Mouse (Mus musculus) bone marrow, adult 2 months (tissue): ENCODE data around the gene Tubgcp2. TPM values are rescaled to one million over a fixed set of nuclear protein-coding genes. Genes with fewer than 3 reads are reported as not detected.

Experiments
- H3K27ac ChIP-seq: fragments of 200-500 bp; 2 replicates; pipeline ENCODE4 v1.5.1; 2012; ENCODE audit warnings: low read depth, mild to moderate bottlenecking, control low read depth, inconsistent platforms, low read length; ENCODE audit not compliant: control insufficient read depth, poor library complexity, insufficient read depth
- H3K4me1 ChIP-seq: fragments of 200-500 bp; 2 replicates; pipeline ENCODE4 v1.6.1; 2011; ENCODE audit warnings: low read length; ENCODE audit not compliant: control insufficient read depth, insufficient read depth
- H3K4me3 ChIP-seq: fragments of 200-500 bp; replicated peaks from 2 replicates; pipeline ENCODE3; 2011; ENCODE audit warnings: mild to moderate bottlenecking, low read depth, low read length, control low read depth; ENCODE audit not compliant: control insufficient read depth
- CTCF ChIP-seq: fragments of 200-500 bp; IDR thresholded peaks from 2 replicates; pipeline ENCODE4 v1.5.1; 2011; ENCODE audit warnings: low read length, control low read depth; ENCODE audit not compliant: control insufficient read depth, insufficient read depth
- POLR2A ChIP-seq: fragments of 200-500 bp; IDR thresholded peaks from 2 replicates; pipeline ENCODE4 v1.6.1; 2011; ENCODE audit warnings: low read depth, mild to moderate bottlenecking, control low read depth, low read length, borderline replicate concordance; ENCODE audit not compliant: control insufficient read depth
- WGBS: fragments of 180-500 bp; shearing (Covaris S2); methylation state at CpG from one replicate; pipeline ENCODE4 v1.1.7; 2018; 5-methylcytosine and 5-hydroxymethylcytosine counted together
- polyA plus RNA-seq: library from polyadenylated mRNA; stranded (reverse); fragments of >200 nt; gene quantifications from 2 replicates; pipeline ENCODE4 v1.2.4, GENCODE M21; 2011; ENCODE audit warnings: low replicate concordance; ENCODE audit not compliant: missing spikeins, insufficient read depth, insufficient read length

Gene Tubgcp2
- polyA plus RNA-seq, 1 experiment = 17.5 TPM

DNA sequence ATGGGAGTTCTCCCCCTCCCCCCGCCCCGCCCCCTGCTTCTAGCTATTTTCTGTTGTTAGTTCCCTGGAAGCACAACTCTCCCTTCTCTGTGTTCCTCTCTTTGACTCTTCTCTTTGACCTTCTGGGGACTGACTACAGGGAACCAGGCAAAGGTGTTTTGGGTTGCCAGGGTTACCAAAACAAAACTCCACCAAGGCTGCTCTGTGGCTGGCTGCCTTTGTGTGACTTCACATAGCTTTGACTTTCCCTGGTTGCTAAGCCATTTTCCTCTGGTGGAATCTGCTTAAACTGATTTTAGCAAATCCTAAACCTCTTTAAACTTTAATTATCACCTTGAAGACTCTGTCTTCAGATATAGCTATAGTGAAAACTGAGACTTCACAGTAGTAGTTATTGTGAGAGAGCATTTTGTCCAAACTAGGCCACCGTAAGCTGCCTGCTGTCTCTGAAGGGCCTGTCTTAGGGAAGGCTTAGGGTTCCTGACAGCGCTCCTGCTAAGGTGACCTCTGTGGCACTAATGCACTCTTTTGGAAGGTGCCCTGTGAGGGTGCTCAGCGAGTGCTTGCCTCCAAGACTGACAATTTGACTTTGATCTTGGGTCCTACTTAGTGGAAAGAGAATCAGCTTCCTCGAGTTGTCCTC is 84.4 kb downstream of the Tubgcp2 start:
- 88% methylated on average over 6 of the region's 6 CpGs for WGBS
- no peaks in the 10 kb centered on the region; the same call in none of the 2 replicates for H3K4me1 ChIP-seq
- TF ChIP-seq CTCF = no peak
- no peak for TF ChIP-seq POLR2A
- no peak overlapping the region for H3K4me3 ChIP-seq
- no peak overlapping the region for H3K27ac ChIP-seq

DNA sequence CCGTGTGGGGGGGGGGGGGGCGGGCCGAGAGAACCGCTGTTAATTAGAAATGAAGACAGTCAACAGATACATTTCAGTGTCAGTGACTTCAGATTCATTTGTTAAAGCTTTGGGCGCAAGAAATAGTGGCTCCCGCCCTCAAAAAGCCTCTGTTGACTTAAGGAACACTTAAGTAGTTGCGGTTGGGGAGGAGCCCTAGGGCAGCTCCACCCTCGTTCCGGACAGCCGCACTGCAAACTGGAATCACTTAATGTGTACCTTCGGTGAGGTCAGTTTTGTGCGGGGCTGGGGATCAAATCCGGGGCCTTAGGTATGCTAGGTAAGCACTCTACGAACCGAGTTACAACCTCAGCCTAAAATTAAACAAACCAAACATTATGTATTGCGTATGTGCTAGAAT is 85.4 kb downstream of the Tubgcp2 start:
- H3K27ac ChIP-seq = no peak overlapping the region; the same call in 1 of the 2 replicates
- TF ChIP-seq CTCF (no peak), POLR2A (no peak)
- H3K4me3 ChIP-seq = peak overlapping the region; percentile 54
- 2% methylated on average over 16 of the region's 16 CpGs for WGBS
- no peaks in the 10 kb centered on the region; the same call in 1 of the 2 replicates for H3K4me1 ChIP-seq

DNA sequence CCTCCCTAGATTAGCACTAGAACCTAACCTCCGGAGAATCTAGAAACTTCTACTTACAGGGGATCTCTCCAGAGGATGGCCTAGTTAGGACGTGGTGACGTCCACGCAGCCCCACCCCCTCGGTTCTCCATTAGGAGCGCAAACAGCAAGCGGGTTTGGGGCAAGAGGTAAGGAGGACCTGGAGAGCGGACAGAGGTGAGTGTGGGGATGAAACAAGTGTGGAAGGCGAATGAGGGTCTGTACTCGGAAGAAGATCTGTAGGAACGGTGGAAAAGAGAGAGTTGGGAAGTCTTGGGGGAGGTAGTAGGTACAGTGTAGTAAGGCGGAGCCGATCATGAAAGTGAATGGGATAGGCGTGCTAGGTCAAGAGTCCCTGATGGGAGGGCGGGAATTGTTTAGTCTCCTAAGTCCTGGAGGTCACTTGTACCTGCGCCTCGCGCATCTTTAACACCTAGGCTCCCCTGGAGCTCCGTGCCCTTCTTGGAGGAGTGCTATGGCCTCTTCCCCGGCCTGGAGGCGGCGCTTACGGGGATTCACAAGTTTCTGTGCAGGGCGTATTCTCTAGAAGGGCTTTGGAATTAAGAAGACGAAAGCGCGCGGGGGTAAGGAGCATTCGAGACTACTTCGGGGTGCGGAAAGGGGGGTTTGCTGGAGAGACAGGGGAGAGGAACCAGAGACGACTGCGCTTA is 86.0 kb downstream of the Tubgcp2 start:
- peak overlapping the region; percentile 79 for H3K4me3 ChIP-seq
- WGBS = under 1% methylated on average over 33 of the region's 33 CpGs
- H3K27ac ChIP-seq = peak overlapping the region; percentile 71
- no peaks in the 10 kb centered on the region; the same call in 1 of the 2 replicates for H3K4me1 ChIP-seq
- TF ChIP-seq CTCF (no peak), POLR2A (no peak)

DNA sequence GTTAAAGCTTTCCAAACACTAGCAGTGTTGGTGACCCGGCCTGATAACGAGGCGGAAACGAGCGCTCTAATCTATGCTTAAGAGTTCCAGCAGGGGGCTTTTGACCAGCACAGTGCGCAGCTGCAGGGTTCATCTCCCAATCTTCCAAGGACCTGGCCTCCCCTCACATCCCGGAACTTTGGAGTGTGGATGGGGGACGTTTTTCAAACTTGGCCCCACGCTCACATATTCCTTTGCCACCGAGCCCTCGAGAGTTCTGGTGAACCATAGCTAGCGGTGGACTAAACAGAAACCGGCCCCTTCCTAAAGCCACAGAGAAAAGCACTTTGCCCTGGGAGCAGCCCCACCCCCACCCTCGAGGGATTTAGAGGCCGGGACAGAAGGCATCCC is 86.6 kb downstream of the Tubgcp2 start:
- peak overlapping the region; percentile 79 for H3K4me3 ChIP-seq

DNA sequence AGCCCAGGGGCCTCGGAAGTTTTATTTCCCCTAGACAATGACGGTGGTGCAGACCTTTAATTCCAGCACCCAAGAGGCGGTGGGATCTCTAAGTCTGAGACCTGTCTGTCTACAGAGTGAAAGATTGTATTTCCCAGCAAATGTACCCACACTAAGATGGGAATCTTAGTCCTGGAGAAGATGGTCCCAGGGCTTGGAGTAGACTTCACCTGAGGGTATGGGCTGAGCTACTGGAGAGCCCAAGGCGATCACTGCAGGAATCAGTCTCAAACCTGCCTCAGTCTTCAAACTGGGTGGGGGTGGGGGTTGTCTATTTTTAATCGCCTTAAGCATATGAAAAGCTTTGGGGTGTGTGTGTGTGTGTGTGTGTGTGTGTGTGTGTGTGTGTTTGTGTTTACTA is 90.4 kb downstream of the Tubgcp2 start:
- TF ChIP-seq POLR2A = no peak
- TF ChIP-seq CTCF = no peak
- no peaks in the 10 kb centered on the region; the same call in 1 of the 2 replicates for H3K4me1 ChIP-seq
- H3K4me3 ChIP-seq = no peak overlapping the region
- WGBS = 67% methylated on average over 5 of the region's 5 CpGs
- no peak overlapping the region for H3K27ac ChIP-seq

More for the DNA sequence above, 86.6 kb downstream of the Tubgcp2 start:
- Histone ChIP-seq H3K4me1 (no peaks in the 10 kb centered on the region; the same call in 1 of the 2 replicates), H3K27ac (no peak overlapping the region)
- TF ChIP-seq CTCF = peak; percentile 46; the same call in 1 of the 2 replicates
- no peak for TF ChIP-seq POLR2A
- under 1% methylated on average over 15 of the region's 15 CpGs for WGBS

Other genes starting within 250 kb of the Tubgcp2 start
- not detected in 2 replicates for gene Adgra1, start 202.5 kb downstream of the Tubgcp2 start, polyA plus RNA-seq
- not detected in 2 replicates for gene Kndc1, start 142.0 kb downstream of the Tubgcp2 start, polyA plus RNA-seq
- gene Utf1, start 92.9 kb downstream of the Tubgcp2 start, polyA plus RNA-seq = 13.7 TPM in 1 of 2 replicates, not detected in the other
- gene 6430531B16Rik, start 57.9 kb downstream of the Tubgcp2 start, polyA plus RNA-seq = not detected in 2 replicates
- gene Adam8, start 44.1 kb downstream of the Tubgcp2 start, polyA plus RNA-seq = 17.9 and 55.1 TPM in 2 replicates
- 10.4 and 27.2 TPM in 2 replicates for gene Zfp511, start 278 bp downstream of the Tubgcp2 start, polyA plus RNA-seq
- not detected in 2 replicates for gene Msx3, start 12.4 kb upstream of the Tubgcp2 start, polyA plus RNA-seq
- not detected in 2 replicates for gene Caly, start 45.9 kb upstream of the Tubgcp2 start, polyA plus RNA-seq
- not detected in 2 replicates for gene Prap1, start 56.7 kb upstream of the Tubgcp2 start, polyA plus RNA-seq
- gene Fuom, start 65.8 kb upstream of the Tubgcp2 start, polyA plus RNA-seq = 11.3 and 18.7 TPM in 2 replicates
- 9.4 and 11.6 TPM in 2 replicates for gene Paox, start 79.1 kb upstream of the Tubgcp2 start, polyA plus RNA-seq
- 15.5 and 25.8 TPM in 2 replicates for gene Echs1, start 79.8 kb upstream of the Tubgcp2 start, polyA plus RNA-seq
- gene Mtg1, start 100.9 kb upstream of the Tubgcp2 start, polyA plus RNA-seq = 16.8 and 20.2 TPM in 2 replicates
- not detected in 2 replicates for gene Sprn, start 118.2 kb upstream of the Tubgcp2 start, polyA plus RNA-seq
- not detected in 2 replicates for gene Olfr522, start 128.1 kb upstream of the Tubgcp2 start, polyA plus RNA-seq
- not detected in 2 replicates for gene Olfr523, start 136.5 kb upstream of the Tubgcp2 start, polyA plus RNA-seq
- gene Olfr524, start 169.3 kb upstream of the Tubgcp2 start, polyA plus RNA-seq = not detected in 2 replicates
- 0.31 and 0.82 TPM in 2 replicates for gene Cd163l1, start 181.6 kb upstream of the Tubgcp2 start, polyA plus RNA-seq
- gene 5830411N06Rik, start 210.6 kb upstream of the Tubgcp2 start, polyA plus RNA-seq = 0.47 and 1.2 TPM in 2 replicates